Mouse (Mus musculus): ENCODE measurements around the gene Cyp46a1.

DNA sequence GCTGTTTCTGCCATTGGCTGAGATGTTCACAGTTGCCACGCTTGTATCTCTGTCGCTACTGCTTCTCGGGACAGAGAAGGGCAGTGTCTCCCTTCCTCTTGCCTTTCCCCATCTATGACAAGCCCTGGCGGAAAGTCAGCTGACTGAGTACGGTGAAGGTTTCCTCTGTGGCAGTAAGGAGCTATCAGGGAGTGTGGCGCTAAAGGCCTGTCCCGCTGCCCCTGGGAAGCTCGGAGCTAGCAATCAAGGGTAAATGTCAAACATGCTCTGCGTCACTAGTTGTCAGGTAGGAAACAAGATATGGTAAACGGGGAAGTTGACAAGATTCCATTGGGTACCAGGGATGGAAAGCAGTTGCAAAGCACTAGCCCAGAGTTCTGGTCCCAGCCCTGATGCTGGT is 18.4 kb upstream of the Cyp46a1 start:
- TF ChIP-seq CTCF (IDR thresholded peaks at IDR 0.05) = no peak
- no peak for TF ChIP-seq EP300 (IDR thresholded peaks at IDR 0.05)
